Mouse (Mus musculus) adrenal gland, postnatal 4 days (tissue): ENCODE results near the gene Ttc7b. TPM values are rescaled to one million over a fixed set of nuclear protein-coding genes. Genes with fewer than 3 reads are reported as not detected.

ENCODE experiments used
- DNase-seq, 2 experiments: peaks; one replicate each; pipeline ENCODE4 v3.0.0; 2021 to 2022; ENCODE audit warnings: low spot score in 2 of 2, mixed read lengths in 2 of 2
- total RNA-seq, 2 experiments: library from RNA; stranded (reverse); gene quantifications; 2 replicates each; pipeline ENCODE4 v1.2.3; 2021

Ttc7b gene
- total RNA-seq, 2 experiments from 2014 or later, result 77.2 to 81.2 TPM

DNA sequence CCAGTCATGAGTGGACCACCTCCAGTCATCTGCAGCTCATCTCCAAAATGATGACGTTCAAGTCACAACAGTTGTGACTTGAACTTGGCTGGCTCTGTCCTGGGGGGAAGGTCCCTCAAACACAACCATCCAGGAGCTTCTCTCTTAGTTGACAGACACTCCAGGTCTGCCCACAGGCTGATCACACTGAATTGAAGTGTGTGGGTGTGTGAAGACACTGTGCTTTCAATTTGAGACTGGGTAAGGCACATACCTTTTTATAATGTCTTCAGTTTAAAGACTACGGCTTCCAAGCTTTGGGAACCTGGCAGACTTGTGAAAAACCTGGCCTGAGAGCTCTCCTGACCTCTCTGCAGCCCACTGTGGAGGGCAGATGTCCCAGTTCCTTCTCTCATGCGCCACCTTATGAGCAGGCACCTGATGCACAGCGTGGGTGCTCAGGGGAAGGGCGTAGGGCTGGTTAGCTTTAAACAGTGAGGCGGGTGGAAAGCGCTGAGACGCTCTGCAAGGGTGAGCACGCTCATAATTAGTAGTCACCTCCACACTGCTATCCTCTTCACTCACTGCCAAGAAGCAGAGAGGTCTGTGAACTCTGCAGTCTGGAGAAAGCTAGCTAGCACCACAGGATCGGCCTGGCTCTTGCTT lies 28.5 kb downstream of the Ttc7b start:
- no peak for DNase-seq

DNA sequence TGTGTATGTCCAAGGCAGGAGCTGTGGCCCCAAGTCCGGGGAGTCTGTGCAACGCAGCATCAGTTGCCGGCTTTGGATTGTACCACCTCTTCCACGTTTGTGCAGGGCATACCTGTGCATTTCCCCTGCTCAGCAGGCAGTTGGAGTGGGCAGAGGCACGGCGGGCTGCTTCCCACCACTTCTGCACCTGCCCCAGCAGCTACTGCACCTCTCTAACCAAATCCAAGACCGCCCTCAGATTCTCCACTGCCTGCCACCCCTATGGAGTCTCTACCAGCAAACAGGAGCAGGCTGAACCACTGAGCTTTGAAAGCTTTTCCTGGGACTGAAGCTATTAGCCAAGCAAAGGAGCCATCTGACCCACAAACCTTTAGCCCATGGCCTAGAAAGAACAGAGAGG lies 30.8 kb downstream of the Ttc7b start:
- DNase-seq, result no peak

DNA sequence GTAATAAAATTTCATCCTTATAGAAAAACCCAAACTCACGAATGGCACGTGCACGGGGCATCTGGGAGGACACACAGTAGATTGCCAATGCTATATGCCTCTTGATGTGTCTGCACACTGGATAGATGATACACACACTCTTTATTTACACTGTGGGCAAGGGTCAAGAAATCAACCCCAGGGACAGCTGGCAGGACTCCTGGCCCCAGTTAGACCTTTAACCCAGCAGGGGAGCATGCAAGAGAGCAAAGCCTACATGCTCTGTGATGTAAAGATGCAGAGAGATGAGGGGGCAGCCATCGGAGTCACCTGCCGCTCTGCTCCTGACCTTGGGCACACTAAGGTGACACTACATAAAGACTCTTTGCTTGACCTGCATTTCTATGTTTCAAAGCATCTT lies 32.3 kb downstream of the Ttc7b start:
- no peak for DNase-seq

DNA sequence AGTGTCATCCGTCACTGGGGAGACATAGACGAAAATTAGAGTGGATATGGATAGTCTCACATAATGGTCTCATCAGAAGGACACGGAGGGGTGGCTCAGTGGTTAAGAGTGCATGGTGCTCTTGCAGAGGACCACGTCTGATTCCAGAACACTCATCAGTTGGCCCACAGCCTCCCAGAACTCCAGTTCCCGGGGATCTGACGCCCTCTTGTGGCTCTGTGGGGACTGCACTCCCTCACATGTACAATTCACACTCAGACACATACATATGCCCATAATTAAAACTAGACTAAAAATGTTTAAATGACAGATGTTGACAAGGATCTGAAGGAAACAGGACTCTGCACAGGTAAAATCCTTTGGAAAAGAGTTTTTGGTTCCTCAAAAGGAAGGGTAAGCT lies 34.4 kb downstream of the Ttc7b start:
- DNase-seq, result no peak

DNA sequence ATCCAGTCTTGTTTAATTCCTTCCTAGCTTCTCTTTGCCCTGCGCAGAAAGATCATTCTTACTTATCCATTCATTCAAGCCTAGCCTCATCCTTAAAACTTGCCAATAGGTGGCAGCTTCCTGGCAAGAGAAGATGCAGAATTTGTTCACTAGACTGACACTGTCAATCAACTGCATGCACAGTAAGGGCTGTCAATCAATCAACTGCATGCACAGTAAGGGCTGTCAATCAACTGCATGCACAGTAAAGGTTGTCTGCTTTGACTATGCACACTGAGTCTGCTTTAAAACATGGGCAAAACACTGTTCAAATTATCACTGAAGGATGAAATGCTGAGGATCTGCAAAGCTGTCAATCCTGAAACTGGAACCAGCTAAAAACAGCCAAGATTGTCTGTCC lies 37.6 kb downstream of the Ttc7b start:
- no peak for DNase-seq

DNA sequence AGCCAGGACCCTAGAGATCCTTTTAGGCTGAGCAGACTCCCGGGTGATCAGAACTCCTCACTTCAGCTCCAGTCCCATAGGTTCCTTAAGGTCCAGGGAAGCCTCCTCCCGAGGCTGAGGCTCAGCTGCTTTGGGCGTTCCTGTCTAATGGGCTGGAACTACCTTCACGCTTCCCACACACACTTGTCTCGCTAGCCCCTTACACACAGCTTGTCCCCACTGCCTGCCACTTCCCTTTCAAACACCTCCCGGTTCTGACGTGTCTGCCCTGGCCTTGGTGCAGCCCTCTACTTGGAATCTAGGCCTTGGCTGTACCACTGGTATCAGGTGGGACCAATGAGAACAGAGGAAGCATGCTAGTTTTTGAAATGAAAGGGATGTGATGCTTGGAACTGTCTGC lies 38.4 kb downstream of the Ttc7b start:
- no peak for DNase-seq

DNA sequence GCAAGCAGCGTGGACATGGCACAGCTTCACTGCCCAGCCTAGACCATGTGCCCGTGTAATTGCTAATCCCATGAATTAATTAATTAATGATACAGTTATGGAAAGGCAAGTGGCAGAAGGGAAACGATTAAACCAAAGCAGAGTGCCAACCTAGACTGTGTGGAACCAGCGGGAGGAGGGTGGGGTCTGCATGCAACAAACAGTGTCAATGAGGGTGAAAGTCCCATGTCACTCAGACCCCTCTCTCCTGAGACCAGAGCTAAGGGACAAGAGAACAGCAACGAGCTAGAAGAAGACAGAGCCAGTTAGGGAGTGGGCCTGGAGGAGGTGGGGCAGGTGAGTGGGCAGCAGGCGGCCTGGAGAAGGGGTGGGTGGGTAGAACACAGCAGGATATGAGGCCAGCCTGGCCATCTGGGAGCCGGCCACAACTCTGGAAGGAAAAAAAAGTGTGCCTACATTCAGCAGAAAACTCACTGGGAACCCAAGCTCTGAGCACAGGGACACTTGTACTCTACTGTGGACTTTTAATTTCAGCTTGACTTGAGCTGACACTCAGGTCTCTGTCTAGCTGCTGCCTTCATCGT lies 39.1 kb downstream of the Ttc7b start:
- DNase-seq, result no peak

DNA sequence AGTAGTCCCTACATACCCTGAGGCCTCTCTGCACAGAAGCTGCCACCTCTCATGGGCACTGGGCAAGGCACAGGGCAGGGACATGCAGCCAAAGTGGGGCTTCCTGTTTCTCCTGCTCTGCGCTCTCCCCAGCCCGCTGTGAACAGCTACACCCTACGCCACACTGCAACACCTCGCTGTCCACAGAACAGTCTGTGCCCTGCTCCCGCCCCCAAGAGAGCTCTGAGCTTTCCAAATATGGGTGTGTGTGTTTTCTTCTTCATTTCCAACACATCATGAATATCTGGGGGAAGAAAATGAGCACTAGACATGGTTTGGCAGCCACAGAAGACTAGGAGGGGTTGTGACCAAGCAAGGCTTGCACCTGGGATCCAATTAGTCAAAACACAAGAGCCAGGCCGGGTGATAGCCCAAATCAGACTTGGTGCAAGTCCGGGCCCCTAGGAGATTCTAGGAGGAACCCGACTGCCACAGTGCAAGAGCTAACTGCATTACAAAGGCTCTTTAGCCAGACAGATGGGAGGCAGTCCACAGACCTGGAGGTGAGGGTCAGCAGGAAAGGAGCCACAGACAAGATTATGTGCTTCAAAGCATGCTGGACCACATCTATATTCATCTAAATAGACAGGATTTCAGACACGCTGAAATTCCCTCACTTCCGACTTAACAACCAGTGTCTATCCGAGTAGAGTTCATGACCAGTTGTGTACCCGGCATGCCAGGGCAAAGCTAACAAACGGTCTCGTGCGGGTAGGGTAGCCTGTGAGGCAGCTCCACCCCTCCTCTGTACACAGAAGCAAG lies 39.8 kb downstream of the Ttc7b start:
- DNase-seq, result no peak

DNA sequence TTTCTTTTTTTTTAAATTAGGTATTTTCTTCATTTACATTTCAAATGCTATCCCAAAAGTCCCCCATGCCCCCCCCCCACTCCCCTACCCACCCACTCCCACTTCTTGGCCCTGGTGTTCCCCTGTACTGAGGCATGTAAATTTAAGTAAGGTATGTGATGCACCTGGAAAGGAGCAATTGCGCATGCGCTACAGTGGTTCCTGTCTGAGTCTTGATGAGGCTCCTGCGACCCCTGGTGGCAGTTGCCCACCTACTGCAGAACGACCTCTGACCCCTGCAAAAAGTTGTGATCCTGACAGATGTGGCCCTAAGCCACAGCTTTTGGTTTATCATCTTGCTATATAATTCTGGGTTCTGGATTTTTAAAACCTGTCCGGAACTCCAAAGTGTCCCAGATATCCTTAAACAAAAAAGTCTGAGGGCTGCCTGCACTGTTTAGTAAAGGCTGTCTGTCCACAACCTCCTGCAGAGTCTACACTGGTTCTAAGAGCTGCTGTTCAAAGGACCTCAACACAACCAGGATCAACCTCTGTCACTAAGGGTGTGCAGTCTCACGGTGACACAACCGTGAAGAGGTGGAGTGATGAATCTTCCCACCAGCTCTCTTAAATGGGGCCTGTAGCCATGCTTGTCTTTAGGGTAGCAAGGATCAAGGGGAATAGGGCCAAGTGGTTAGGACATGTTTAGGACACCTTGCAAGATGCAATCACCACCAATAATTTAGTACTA lies 40.6 kb downstream of the Ttc7b start:
- no peak for DNase-seq

DNA sequence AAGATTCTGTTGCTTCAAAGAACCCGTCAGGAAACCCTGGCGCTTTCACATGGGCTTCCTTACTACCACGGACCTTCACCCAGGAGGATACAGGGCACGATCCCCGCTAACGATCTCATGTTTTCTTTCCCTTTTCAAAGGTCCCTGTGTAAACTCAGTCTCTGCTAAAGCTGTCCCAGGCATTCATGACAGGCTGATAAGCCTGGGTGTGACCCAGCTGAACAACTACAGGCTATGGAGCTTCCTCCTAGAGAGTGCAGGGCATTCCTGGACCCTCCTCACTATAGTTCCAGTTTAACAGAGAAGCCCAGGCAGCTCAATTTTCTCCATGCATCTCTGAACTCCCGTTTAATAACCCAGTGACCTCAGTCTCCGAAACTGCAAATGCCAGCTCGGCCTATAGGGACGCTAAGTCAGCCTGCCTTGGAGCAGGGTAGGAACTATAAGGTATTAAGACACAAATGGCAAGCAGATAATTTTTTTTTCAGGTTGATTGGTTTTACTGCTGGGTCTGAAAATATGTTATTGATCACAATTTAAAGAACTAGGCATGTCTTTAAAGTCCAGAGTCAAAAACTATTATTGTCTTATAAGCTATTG lies 41.3 kb downstream of the Ttc7b start:
- DNase-seq, result no peak

DNA sequence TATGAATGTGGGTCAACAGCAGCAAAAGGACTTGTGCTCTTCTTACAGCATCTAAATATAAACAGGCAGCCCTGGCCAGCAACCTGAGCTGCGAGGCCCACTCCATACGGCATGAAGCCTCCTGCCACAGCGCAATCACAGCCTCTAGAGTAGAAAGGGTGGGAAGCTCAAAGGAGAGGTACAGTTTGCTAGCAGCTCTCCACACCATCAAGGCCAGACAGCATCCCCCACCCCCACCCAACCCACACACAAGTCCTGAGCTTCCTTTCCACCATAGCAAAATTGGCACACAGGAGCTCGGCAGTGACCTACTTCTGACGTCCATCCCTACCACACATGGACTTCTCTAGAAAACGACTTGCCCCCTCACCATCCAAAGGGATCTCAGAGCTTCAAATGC lies 42.0 kb downstream of the Ttc7b start:
- DNase-seq, result no peak

DNA sequence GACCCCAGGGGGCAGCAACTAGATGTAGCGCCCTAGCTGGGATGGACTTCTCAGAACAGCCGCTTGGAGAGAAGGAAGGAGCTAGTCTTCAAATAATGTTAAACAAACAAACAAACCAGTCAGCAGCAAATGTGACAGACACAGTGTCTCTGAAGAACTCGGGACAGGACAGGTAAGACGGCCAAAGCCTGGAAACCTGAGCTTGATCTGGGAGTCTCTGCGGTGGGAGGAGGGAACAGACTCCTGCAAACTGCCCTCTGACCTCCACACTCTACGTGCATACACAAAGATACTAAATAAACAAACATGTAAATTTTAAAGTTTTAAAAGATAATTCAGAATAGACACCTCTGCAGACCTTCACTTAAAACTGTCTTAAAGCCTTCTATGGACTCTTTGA lies 42.5 kb downstream of the Ttc7b start:
- DNase-seq, result no peak

DNA sequence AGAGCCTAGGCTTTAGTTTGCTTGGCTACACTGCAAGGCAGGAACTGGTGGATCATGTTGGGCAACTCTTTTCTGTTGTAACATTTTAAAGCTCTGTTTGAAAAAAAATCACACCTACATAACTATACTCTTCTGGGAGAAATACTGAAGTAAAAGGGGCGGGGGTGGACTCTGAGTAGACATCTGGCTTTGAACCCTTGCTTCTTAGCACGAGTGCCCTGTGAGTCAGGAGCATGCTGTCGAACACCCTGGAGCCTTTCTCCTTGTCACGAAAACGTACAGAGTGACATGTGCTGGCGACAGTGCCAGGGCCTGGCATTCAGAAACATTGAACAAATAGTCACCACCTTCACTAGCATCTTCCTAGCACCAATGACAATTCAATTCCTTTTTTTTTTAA lies 43.2 kb downstream of the Ttc7b start:
- DNase-seq, result no peak

DNA sequence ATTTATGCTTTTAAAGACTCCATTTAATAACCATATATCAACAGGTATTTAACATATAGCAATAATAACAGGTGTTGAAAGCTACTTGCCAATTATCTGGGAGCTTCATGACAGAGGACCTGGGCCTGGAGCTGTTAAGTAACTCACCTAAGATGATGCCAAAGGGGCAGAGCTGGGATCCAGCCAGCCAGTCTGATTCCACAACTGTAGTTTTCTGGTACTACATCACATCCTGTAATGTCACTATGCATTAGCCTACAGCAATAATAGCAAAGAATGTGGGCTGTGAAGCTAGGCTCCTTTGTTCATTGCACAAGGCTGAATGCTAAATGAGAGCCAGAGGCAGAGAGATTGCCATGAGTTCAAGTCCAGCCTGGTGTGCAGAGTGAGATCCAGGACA lies 44.3 kb downstream of the Ttc7b start:
- no peak for DNase-seq

DNA sequence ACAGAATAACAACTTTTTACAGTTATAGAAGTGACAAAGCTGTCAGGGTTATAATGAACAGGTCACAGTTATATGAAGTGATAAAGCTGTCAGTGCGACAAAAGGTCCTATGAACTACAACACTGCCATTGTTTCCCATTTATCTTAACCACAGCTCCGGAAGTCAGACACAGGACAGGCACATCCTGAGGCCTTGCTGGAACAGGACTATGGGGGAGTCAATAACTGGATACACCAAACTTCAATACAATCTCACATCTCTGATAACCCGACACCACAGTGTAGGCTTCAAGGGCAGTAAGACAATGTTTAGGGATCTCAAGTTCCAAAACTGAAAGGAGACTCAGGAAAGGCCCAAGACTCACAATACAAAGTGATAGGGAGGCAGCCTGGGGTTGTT lies 45.1 kb downstream of the Ttc7b start:
- DNase-seq, result no peak

DNA sequence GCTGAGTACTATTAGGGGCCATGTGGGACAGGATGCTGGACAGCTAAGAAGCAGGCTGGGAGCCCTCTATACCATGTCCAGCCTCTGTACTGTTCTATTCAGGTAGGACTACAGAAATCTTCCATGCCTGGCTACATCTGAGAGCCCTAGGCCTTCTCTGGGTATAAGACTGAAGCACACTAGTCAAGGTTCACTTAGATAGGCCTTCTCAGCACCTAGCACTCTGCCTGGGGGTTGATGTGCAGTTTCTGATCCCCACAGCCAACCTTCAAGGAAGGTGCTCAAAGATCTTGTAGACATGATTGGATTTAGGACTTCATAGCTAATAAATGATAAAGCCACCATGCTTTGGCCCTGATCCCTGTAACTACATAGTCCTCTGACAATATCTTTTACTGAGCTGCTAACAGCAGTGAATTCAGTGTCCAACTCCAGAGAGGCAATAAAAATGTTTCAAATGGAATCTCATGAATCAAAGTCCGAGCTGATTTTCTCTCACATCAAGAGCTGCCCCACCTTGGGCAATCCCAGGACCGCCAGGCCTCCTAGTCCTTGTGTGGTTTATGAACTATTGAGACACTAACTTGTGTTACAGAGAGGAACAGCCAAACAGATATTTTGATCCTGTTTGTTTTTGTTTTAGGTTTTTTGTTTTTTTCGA lies 45.8 kb downstream of the Ttc7b start:
- no peak for DNase-seq

DNA sequence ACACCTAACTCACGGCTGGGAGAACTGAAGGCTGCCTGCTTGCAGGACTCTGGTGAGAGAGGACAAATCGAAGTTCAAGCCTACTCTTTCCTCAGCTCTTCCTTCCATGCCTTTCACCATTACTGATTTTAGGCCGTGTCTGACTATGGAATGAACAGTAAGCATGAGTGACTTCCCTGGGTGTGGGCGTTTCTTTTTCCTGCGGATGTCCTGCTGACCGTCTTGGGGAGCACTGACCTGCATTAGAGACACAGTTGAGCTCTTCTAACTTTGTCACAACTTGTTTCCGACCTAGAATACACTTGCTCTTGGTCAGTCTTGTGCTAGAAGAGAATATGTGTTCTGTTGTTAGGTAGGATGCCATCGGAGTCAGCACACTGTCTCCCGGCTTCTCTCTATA lies 50.3 kb downstream of the Ttc7b start:
- no peak for DNase-seq

DNA sequence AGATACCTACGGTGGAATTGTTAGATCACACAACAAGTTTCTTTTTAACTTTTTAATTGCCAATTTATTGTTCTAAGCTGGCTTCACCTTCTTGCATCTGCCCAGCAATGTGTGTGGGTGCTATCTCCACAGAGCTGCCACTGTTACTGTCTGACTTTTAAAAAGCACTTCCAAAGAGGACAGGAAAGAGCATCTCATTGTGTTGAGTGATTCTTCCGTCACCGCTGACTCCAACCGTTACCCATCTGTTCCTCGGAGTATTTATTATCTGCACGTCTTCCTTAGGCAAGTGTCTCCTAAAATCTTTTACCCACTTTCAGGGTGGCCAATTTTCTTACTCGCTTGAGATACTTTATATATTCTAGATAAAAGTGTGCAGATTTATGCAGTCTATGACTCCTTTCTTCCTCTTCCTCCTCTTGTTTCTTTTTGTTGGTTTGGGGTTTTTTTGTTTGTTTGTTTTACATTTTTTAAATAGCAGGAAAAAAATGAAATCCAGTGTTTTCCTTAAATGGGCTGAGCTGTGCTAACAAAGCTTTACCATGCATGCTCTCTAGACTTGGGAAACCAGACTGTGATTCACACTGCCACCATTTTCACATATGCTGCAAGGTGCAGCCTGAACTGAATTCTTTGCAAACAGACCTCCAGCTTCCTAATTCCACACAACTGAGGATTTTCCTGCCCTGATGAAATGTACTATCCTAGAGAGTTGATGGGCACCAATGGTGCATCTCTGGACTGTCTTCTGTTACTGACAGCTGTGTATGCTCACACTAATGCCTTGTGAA lies 50.9 kb downstream of the Ttc7b start:
- no peak for DNase-seq

DNA sequence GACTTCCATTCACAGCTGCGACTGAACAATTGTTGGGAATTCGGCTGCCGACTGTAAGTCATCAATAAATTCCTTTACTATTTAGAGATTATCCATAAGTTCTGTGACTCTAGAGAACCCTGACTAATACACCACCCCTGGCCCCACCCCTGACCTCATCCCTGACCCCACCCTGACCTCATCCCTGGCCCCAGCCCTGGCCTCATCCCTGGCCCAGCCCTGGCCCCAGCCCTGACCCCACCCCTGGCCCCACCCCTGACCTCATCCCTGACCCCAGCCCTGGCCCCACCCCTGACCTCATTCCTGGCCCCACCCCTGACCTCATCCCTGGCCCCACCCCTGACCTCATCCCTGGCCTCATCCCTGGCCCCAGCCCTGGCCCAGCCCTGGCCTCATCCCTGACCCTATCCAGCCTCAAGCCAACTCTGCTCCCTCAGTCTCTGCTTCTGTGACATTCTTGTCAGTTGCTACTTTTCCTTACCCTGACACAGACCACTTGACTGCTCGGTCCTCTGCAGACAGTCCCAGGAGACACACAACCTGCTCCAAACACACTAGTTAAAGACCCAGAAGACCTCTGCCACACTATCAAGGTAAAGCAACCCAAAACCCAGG lies 55.4 kb downstream of the Ttc7b start:
- DNase-seq, result no peak

DNA sequence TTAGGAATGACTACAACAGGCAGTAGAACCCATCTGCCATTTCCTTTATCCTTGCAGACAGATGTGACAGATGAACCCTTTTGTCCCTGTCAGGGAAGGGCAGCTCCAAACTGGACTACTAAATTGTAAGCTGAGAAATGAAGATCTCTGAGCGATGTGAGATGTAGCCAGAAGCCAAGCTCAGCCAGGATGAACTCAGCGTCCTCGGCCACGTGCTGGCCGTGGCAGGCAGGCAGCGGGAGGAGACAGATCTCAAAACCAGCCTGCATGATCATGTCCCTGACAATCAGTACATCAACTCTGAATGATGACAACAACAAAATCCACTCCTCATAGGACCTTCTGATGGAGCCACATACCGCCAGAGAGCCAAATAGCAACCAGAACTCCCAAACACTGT lies 62.9 kb downstream of the Ttc7b start:
- DNase-seq, result no peak
